Mouse (Mus musculus) brain, adult 2 months (tissue): ENCODE data around the gene Cdpf1.
A peak's percentile ranks its signal among the peaks of the same experiment; 100 is the strongest.
"Not testable (repeated sequence)": the region's sequence is repeated elsewhere in the genome, so short reads cannot be mapped to it uniquely, and the experiment has no call there.

ENCODE experiments used
- DNase-seq: peaks from one replicate; pipeline ENCODE4 v3.0.0; 2011; ENCODE audit warnings: low read depth, low spot score

Cdpf1 gene

DNA sequence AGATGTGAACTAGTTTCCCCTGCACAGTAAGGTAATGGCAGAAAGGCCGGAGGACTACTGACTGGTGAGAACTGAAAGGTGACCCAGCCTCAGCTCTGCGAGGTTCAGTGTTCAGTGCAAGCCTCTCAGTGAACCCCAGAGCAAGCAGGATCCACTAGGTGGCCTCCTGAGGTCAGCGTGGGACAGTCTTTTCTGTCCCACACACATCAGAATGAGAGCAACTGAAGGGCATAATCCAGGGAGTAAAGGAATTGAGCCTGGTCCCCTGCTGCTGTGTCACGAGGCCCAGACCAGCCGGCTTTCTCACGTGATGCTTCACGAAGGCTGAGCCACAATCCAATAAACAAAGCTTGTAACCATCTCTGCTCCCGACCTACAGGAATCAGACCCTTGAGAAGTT lies 3.1 kb downstream of the Cdpf1 start:
- DNase-seq = peak; percentile 28

DNA sequence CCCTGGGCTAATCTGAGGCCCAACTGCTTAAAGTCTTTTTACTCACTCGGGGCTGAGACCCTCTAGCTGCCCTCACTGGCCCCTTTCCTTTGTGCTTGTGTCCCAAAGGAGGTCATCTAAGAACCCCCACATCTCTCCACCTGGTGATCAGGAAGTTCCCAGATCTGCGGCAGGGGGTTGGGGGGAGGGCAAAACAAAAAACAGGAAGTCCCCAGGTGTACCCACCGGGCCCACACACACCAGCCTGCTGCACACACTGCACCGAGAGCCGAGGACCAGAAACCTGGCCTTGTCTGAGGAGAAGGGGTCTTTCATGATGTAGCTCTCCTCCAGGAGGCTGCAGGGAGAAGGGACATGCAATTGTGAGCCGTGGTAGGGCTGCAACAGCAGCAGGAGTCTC lies 3.5 kb downstream of the Cdpf1 start:
- DNase-seq = no peak

DNA sequence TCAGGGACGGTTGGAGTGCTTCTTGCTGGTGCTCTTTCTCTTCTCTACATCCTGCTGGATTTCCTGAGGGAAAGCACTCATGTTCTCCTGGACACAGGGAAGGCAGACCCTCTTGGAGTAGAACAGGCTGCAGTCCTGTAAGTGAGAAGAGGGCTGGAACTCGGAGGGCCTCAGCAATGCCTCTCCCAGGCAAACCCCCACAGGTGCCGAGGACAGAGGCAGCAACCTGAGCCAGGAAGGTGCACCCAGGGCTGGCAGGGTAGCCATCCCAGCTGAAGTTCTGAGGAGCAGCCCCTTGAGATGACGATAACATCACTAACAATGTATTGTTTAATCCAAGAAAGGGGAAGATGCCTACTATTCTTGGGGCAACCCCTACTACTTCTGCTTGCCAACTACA lies 4.1 kb downstream of the Cdpf1 start:
- DNase-seq = no peak

DNA sequence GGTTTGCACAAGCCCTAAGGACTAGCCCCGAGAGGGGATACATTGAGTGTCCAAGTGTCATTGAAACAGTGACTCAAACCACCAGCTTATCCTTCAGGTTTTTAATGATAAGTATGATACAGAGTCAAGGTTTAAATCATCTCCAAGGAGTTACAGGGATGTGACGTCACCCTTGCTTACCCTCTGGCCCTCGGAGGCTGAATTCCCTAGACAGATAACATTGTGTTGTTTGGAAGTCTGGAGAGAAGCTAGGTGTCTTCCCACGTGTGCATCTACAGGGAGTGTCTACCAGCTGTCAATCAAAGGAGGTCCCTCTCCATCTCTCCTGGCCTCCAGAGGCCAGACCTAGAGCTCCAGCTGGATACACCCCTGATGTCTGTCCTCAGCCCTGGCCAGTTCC lies 4.6 kb downstream of the Cdpf1 start:
- DNase-seq = no peak

DNA sequence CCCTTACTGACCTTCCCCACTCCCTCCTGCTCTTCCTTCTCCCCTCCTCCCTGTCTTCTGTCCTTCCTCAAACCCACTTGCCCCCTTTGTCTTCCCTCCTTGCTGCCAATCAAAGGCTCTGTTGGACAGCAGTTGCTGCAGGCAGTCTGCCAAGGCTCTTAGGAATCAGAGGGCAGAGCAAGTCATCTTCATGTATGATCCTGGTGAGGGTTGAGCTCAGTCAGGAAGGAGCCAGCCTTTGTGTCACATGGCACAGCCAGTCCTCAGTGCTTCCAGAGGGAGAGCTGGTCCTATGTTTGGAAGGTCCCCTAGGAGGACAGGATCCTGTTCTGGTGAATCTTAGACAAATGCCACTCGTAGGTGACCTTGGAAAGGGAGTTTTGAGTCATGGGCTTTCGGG lies 8.6 kb downstream of the Cdpf1 start:
- DNase-seq = no peak

DNA sequence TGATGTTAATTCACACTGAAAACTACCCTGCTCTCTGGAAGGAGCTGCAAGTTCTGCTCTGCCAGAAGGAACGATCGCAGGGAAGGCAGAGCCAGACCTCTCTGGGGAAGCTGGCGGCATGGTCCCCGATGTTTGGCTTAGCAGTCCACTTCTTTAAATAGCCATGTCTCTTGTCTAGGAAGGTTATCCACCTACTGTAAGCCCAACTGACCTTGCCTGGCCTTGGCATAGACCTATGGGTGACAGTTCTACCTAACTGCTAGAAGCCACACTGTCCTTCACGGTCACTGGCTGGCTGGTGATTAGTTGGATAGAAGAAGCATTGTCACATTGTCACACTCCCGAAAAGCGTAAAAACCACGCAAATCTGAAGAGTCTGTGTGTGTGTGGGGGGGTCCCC lies 12.8 kb downstream of the Cdpf1 start:
- no peak for DNase-seq

DNA sequence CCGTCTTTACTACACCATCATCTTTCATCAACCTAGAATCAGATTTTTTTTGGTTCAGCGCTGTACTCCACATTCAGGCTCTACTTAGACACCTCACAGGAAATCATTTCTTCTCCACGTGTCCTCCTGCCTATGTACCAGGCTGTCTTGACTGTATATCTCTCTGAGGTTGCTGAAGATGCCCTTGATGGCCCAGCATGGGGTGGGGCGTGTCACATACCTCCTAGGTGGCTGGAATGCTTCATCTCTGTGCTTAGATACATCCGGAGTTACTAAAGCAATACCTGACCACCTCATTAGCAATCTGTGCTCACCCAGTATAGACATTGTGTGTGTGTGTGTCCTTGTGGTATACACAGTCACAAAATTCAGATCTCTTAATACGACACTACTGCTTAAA lies 16.0 kb downstream of the Cdpf1 start:
- no peak for DNase-seq

DNA sequence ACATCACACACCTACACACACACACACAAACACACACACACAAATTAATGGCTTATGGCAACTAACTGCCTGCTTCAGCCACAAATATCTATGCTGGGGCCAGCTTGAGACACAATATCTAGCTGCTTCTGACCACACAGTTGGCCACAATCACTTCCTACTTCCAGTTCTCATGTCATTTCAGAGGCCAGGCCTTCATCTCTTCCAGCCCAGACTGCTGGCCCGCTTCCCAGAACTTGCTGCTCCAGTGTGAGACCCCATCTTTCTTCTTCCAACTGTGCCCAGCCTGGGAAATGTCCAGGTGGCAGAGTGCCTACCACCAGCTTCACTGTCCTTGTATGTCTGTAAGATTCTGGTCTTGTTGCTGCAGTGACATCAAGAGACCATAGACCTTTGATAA lies 18.7 kb downstream of the Cdpf1 start:
- peak; percentile 33 for DNase-seq

DNA sequence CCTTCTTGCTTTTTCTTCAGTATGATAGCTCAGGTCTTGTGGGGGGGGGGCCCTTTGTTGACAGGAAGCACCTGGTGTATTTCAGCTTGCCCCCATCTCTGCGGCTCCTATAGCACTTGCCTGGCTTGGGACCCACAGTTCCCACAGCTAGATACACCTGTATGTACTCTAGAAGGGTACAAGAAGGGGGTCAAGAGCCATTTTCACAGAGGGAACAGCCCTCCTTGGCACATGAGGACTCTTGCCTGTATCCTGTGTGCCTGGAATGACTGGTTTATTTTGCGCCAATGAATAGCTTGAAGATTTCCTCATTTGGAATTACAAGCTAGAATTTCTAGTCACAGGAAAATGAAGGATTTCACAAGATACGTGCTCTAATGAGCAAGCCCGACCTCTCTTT lies 20.0 kb downstream of the Cdpf1 start:
- no peak for DNase-seq

DNA sequence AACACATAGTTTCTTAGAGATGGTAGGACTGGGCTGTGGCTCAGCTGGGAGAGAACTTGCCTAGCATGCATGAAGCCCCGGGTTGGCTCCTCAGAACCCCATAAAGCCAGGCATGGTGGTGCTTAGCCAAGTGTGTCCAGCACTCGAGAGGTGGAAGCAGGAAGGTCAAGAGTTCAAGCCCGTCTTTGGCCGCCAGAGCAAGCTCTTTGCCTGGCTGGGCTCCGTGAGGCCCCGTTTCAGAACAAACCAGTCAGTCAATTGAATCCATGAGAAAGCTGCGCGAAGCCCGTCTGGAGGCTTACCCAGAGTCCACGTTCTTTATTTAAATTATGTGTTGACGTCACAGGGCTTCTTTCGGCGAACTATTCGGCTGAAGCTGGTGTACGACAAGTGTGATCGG lies 22.9 kb downstream of the Cdpf1 start:
- DNase-seq = no peak

DNA sequence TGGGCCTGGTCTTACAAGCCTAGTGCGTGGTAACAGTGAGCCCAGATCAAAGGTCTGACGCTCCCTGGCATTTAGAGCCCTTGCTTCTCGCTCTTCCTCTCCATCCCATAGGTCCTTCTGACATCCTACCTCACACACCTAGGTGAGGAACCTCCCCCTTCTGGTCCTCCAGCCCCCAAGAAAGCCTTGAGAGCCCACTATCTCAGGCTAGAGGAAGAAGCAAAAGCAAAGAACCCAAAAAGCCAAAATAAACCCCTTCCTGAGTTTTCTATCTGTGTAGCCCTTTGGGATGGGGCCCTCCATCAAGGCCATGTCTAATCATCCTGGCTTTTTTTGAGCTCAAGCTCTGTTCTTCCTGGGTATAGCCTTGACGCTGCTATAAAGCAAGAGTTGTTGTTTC lies 23.4 kb downstream of the Cdpf1 start:
- no peak for DNase-seq

DNA sequence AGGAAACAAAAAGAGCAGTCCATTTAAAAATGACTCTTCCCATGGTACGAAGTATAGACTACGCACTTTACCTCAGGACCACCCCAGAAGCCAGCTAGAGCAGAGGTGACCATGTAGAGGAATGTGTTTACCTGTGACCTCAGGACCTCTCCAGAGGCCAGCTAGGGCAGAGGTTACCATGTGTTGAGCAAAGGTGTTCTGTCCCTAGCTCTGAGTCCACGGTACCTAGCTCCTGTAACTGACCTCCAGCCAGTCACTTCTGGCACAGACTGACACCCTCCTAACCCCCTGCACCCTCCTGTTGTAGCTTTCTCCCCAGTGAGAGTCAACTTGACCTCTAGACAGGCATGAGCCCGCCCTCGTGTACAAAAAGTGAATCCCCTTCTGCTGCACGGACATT lies 24.0 kb downstream of the Cdpf1 start:
- no peak for DNase-seq

DNA sequence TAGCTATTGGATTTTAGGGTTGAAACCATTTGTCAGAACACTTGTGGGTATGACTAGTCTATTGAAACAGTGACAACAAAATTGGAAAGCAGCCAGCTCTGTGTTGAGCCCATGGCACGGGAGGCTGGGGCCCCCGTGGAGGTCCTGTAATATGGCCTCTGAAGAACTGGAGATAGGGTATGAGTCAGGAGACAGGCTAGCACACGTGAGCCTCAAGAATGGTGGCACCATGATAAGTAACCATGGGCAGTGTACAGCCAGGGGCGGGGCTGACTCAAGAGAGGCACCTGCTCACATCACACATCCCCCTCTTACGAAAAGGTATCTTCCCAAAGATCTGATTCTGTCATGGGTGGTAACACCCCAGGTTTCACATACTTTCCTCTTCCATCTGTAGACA lies 24.8 kb downstream of the Cdpf1 start:
- DNase-seq = no peak

DNA sequence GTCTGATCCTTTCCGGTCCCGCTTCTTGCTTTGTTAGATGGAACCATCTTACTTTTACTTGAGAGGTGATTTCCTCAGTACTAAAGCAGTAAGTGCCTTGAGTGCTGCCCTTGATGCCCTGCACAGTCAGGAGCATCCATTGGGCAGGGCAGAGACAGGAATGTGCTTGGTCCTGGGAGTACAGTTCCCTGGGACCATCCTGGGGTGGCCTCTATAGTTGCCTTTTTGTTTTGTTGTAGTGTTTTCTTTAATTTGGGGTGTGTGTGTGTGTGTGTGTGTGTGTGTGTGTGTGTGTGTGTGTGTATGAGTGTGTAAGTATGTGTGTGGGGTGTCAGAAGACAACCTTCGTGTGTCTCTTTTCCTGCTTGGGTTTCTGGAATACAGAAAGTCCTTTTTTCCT lies 27.2 kb downstream of the Cdpf1 start:
- DNase-seq = no peak

DNA sequence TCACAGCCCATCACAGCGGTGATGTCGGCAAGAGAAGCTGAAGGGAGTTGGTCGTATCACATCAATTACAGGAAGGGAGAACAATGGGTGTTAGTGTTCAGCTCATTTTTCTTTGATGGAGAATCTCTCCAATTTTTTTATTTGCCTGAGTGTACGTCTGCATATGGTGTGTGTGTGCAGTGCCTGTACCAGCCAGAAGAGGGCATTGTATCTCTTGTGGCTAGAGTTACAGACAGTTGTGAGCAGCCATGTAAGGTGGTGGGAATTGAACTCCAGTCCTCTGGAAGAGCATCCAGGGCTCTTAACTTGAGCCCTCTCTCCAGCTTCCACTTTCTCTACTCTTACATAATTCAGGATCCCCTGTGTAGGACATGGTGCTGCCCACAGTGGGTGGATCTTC lies 28.4 kb downstream of the Cdpf1 start:
- DNase-seq = no peak

DNA sequence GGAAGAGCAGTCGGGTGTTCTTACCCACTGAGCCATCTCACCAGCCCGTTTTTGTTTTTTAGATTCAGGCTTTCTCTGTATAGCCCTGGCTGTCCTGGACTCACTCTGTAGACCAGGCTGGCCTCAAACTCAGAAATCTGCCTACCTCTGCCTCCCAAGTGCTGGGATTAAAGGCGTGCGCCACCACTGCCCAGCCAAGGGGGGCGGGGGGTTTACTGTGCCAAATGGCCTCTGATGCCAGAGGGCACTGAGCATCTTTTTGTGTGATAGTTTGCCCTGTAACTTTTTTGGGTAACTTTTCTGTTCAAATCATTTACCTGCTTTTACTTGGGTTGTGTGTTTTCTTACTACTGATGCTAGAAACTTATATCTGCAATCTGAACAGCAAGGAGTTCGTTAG lies 32.6 kb downstream of the Cdpf1 start:
- DNase-seq = not testable (repeated sequence)

DNA sequence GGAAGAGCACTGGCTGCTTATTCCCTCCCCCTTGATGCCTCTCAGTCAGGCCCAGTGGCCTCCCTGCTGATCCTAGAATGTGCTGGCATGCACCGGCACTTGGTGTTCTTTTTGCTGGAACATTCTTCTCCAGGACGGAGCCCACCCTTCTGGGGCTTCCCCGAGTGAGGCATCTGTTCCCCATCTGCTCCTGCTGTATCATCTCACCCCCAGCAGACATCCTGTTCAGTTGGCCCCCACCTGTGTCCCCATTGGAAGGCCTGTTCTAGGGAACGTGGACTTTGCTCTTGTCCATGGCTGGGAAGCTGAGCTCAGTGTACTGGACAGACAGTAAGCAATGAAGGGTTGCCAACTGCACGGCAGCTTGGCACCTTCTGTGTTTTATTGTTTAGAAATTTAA lies 34.7 kb downstream of the Cdpf1 start:
- DNase-seq = peak; percentile 22

DNA sequence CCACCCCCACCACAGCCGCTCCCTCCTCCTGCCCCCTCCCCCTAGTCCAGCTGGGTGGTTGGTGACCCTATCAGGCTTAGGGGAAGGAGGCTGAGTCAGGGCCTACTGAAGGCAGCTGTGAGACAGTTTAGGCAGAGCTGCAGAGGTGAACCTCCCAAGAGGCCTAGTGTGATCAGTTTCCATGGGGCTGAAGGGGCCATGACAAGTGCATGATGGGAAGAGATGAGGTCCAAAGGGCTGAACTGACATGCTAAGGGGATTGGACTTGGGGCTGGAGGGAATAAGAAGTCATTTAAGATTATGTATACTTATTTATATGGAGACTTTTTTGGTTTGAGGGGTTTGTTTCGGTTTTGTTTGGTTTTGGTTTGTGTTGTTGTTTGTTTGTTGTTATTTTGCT lies 35.3 kb downstream of the Cdpf1 start:
- no peak for DNase-seq

DNA sequence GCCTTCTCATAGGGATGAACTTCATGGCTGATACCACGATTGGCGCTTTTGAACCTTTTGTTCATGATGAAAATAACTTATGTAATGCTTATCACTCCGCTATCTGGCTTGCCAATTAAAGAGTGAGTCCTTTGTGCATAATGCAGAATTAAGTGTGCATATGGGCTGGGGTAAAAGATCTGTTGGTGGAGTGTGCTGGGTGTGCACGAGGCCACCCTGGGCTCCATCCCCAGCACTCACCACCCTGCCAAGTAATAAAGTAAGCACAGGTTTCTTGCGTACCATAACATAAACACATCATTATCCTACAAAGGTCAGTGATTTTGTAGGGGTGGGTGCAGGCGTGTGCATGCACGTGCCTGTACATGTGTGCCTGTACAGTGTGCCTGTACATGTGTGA lies 36.5 kb downstream of the Cdpf1 start:
- DNase-seq = no peak

DNA sequence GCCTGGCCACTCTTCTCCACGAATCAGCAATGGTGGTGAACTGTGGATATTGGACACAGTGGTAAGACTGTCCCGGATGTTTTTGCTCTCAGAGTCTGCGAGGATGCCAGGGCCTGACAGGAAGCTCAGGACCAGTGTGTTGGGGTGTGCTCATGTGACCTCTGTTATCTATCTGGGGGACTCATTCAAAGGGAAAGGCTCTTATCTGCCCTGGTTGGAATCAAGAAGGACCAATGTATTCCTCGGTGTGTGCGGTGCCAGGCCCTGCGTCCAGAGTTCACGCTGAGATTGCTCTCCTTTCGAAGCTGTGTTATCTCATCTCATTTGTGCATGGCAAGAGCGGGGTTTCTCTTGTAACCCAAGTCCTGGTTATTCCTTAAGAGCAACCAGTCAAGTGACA lies 37.1 kb downstream of the Cdpf1 start:
- no peak for DNase-seq

DNA sequence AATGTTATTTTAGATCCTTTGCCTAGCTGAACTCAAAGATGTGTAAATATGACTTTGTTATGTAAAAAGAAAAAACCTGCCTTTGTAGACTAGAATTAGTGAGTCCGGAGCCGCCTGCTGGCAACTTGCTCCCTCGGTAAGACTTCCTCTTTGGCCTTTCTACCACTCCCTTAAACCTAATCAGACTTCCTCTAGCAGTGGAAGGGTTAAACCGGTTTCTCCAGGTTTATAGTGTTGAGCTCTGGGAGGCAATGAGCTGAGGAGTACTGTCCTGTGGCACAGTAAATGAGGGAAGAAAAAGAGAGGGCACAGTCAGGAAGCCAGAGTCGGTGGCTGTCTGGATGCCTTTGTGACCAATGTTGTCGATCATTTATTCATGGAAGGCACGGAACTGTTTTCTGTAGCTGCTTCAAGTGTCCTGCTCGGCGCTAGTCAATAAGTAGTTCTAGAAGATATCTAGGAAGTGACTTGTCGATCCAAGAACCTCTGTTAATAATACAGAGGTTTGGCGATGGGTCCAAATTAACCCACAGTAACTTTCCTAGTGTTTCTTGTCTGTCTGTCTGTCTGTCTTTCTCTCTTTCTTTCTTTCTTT lies 39.3 kb downstream of the Cdpf1 start:
- DNase-seq = no peak

DNA sequence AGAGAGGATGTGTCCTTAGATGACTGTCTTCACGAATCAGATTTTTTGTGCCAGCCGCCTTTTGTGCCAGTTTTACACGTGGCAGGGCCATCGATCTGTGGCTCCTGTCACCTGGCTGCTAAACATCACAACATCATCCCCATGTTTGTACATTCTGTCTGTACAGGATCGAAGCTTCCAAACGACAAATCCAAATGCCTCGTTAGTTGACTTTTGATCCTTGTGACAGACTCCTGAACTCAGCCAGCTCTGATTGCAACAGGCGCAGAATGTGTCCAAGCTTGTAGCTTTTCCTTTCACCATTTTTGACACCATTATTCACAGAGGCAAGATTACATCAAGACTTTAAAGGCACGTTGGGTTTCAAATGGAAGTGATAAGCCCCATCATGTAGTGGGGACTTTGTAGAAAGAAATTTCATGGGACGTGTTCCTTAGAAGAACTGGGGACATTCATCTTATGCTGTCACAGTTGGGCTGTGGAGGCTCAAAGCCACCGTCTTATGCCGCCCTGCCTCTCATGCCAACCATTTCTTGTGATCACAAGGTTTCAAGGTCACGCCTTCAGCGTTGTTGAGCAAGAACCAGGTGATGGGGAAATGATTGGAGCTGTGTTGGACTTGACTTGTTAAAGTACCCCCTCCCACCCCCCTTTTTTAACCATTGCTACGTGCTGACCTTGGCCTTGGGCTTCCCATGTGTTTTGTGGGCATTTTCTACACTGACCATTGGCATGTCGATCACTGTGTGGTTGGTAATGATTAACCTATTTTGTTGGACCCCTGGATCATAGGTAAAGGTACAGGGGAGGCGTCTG lies 40.0 kb downstream of the Cdpf1 start:
- no peak for DNase-seq

DNA sequence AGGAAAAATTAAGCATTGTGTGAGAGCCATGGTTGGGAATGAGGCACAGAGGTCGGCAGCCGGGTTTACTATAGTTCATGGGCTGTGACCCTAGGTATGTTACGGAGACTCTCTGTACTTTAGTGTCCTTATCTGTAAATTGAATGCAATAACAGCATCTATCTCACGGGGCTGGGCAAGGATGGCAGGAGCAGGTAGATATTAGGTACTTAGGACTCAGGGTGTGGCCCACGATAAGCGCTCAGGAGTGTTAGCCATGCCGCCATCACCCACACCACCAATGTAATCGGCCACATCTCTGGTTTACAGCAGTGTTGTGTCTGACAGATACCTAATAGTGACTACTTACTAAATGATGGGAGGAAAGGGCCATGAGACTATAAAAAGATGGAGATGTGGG lies 42.5 kb downstream of the Cdpf1 start:
- DNase-seq = no peak

DNA sequence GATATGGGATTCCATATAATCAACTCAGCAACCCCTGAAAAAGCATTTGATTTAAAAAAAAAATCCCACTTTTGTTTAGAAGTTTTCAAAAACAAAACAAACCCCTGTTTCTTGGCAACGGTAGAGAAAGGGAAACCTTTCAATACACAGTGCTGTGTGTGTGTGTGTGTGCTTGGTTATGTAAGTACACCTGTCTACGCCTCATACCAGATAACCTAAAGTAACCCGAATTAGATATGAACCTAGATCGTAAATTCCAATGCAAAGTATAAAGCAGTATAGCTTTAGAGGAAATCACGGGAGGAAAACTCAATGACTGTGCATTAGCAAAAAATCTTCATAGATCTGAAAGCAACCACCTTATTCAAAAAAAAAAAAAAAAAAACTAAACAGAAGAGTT lies 44.8 kb downstream of the Cdpf1 start:
- no peak for DNase-seq
